Mouse (Mus musculus) liver, adult 10 weeks (tissue): ENCODE results near the gene Smad5. TPM values are rescaled to one million over a fixed set of nuclear protein-coding genes. Genes with fewer than 3 reads are reported as not detected.

Experiments used
- polyA plus RNA-seq: library from polyadenylated mRNA; stranded (reverse); fragments of 350-450 nt; fragmentation: Illumina TruSeq; extraction: RNeasy Lipid Tissue Mini Kit (QIAGEN cat#74804); gene quantifications from one replicate; pipeline ENCODE4 v1.2.3, GENCODE M21; 2014; ENCODE audit warnings: low read depth, low replicate concordance

Gene Smad5
- polyA plus RNA-seq = 13.3 TPM

GRCm38 (mm10) chr13:56702469-56703221, at the start of gene Smad5:
Gene Smad5 (plus strand): TSS chr13:56703010.

DNA sequence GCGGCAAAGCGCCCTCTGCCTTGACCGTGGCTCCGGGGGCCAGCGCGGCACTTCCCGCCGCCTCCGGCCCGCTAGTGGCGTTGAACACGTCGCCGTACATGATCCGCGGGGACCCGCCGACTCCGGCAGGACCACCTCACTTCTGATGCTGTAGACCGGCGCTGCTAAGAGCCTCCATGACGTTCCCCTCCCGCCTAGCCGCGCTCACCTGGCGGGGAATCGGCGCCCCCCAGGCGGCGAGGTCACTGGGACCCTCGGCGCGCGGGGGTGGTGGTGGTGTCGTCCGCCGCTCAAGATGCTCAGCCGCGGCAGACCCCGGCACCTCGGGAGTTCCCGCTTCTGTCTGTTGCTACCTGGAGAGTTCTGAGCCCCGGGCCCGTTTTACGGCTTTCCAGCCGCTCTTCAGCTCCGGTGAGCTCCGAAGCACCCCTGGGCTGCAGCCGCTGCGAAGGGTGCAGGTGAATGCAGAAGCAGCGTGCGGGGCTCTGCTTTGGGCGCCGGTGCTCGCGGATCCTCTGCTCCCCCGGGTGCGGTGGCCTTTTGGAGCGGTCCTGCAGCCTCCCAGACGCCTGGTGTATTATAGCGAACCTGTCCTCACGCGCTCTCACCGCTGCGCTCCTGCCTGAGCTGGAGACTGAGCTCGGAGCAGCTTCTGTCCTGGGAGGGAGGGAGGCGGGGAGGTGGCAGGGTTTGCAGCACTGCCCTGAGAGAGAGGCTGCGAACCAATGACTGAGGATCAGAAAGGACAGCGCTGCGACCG, 50.6 kb downstream of the Smad5 start, which contains the start of gene Gm45623:
Gene Gm45623, minus strand, starts transcription at position 636 of the 760 bp plus-strand sequence.

Other genes with a start within 250 kb of the Smad5 start
- not detected for gene Il9, start 220.8 kb upstream of the Smad5 start, polyA plus RNA-seq
- gene Fbxl21, start 180.5 kb upstream of the Smad5 start, polyA plus RNA-seq = 3.0 TPM
- 320 TPM for gene Lect2, start 154.5 kb upstream of the Smad5 start, polyA plus RNA-seq
- 10.5 TPM for gene Tgfbi, start 93.5 kb upstream of the Smad5 start, polyA plus RNA-seq
- gene Gm45623, start 50.8 kb downstream of the Smad5 start, polyA plus RNA-seq = not detected
- gene Trpc7, start 193.0 kb downstream of the Smad5 start, polyA plus RNA-seq = not detected